Mouse (Mus musculus): ENCODE data around the gene Hist1h3h.

DNA sequence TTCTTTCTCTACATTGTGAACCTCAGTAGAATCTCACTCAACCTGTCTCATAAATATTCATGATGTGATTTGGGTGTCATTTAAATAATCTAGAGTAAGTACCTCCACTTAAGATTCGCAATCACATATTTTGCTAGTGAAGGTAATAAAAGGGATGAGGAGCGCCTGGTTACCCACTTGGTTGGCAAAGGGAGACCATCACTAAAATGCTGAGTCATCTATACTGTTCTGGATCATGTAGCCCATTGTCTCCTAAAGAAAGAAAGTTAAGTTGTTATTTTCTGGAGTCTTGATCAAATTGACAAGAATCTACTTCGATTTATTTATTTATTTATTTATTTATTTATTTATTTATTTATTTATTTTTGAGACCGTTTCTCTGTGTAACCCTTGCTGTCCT lies 10.8 kb upstream of the Hist1h3h start:
- TF ChIP-seq CTCF (conservative IDR thresholded peaks at IDR 0.05 in 1 of 2, IDR thresholded peaks at IDR 0.05 in 1 of 2; ENCODE audit: low read depth in 2 of 2, low read length in 2 of 2) (no peak), USF1 (IDR thresholded peaks at IDR 0.05; ENCODE audit: low read depth, low read length) (no peak), MAZ (IDR thresholded peaks at IDR 0.05; ENCODE audit: low read depth, low read length) (no peak), IRF4 (IDR thresholded peaks at IDR 0.05; ENCODE audit: low read depth, low read length) (no peak), POLR2A (IDR thresholded peaks at IDR 0.05; ENCODE audit: low read depth, low read length) (no peak), TCF12 (IDR thresholded peaks at IDR 0.05; ENCODE audit: low read depth, low read length) (no peak), ELF1 (IDR thresholded peaks at IDR 0.05; ENCODE audit: low read depth, low read length) (no peak), RCOR1 (conservative IDR thresholded peaks at IDR 0.05; ENCODE audit: low read depth, low read length) (no peak), POLR2AphosphoS2 (IDR thresholded peaks at IDR 0.05; ENCODE audit: low read depth, low read length) (no peak), EP300 (IDR thresholded peaks at IDR 0.05; ENCODE audit: low read length) (no peak), CHD2 (IDR thresholded peaks at IDR 0.05; ENCODE audit: low read length) (no peak), USF2 (conservative IDR thresholded peaks at IDR 0.05; ENCODE audit: low read depth, low read length) (no peak), ZNF384 (IDR thresholded peaks at IDR 0.05; ENCODE audit: low read depth, low read length) (no peak)

Measured in CH12.LX (cell line).